In genomic region chr4:59315553-59316405, GRCm38 (mm10) we compare ENCODE assay signal across 11 mouse cellular contexts.
DNase-seq lines count a peak whose midpoint lies in the region; ATAC-seq lines count a peak whose summit lies in the region.
"Had no signal": no experiment of that assay in that cellular context is flagged by ENCODE, and none has a peak within 500 bp of the region (broad histone marks: within the 10 kb centered on the region; RNA-seq: fewer than 3 reads in every experiment).

No protein-coding gene starts in this region.

- no peaks in the 10 kb centered on the region for H3K36me3 ChIP-seq in forebrain, embryonic 10.5 days (replicated peaks)
- no peaks in the 10 kb centered on the region for H3K36me3 ChIP-seq in forebrain, embryonic 11.5 days (ENCODE audit: control insufficient read depth, insufficient read depth, low read length)
- H3K36me3 ChIP-seq in kidney, embryonic 16.5 days (ENCODE audit: insufficient read depth, low read length): no peaks in the 10 kb centered on the region
- H3K36me3 ChIP-seq in limb, embryonic 13.5 days: no peaks in the 10 kb centered on the region
- H3K36me3 ChIP-seq: midbrain, embryonic 12.5 days had no signal

- WGBS in forebrain, embryonic 10.5 days: 75% methylated on average over 15 of the region's 15 CpGs
- 76% methylated on average over 15 of the region's 15 CpGs for WGBS in forebrain, embryonic 11.5 days
- 70% methylated on average over 15 of the region's 15 CpGs for WGBS in kidney, embryonic 16.5 days
- WGBS in limb, embryonic 13.5 days: 59% methylated on average over 15 of the region's 15 CpGs

- H3K9ac ChIP-seq in forebrain, embryonic 11.5 days (ENCODE audit: low read length): no peak overlapping the region
- no peak overlapping the region for H3K9ac ChIP-seq in kidney, embryonic 16.5 days (replicated peaks; ENCODE audit: low read length)
- H3K9ac ChIP-seq in limb, embryonic 13.5 days: no peak overlapping the region
- H3K9ac ChIP-seq: midbrain, embryonic 12.5 days had no signal

- no peak for DNase-seq in forebrain, embryonic 10.5 days (ENCODE audit: extremely low spot score, low spot score)
- DNase-seq in forebrain, embryonic 11.5 days (ENCODE audit: low spot score): no peak
- no peak for DNase-seq in kidney, postnatal 25 days
- DNase-seq in thymus, postnatal 0 days (ENCODE audit: low spot score): no peak
- DNase-seq in adrenal gland, postnatal 25 days: no peak
- DNase-seq: cerebellum, postnatal 36 days; gastrocnemius, adult 2 months had no signal

- H3K27ac ChIP-seq in forebrain, embryonic 10.5 days: peak overlapping the region; percentile 45
- no peak overlapping the region for H3K27ac ChIP-seq in forebrain, embryonic 11.5 days (ENCODE audit: low read depth, low read length)
- H3K27ac ChIP-seq in kidney, embryonic 16.5 days (ENCODE audit: low read length): peak overlapping the region; percentile 58; the same call in 1 of the 2 replicates
- peak overlapping the region; percentile 48; the same call in 1 of the 2 replicates for H3K27ac ChIP-seq in limb, embryonic 13.5 days
- H3K27ac ChIP-seq: gastrocnemius, adult 2 months; midbrain, embryonic 12.5 days had no signal

- no peak overlapping the region for H3K4me2 ChIP-seq in forebrain, embryonic 11.5 days (ENCODE audit: low read depth, low read length, severe bottlenecking)
- no peak overlapping the region for H3K4me2 ChIP-seq in kidney, embryonic 16.5 days (replicated peaks; ENCODE audit: low read depth, low read length)
- H3K4me2 ChIP-seq in limb, embryonic 13.5 days (replicated peaks): peak overlapping the region; percentile 31; the same call in 1 of the 2 replicates
- H3K4me2 ChIP-seq: midbrain, embryonic 12.5 days had no signal

- no peaks in the 10 kb centered on the region for H3K9me3 ChIP-seq in forebrain, embryonic 10.5 days
- no peaks in the 10 kb centered on the region for H3K9me3 ChIP-seq in forebrain, embryonic 11.5 days (ENCODE audit: control insufficient read depth, low read length)
- H3K9me3 ChIP-seq in kidney, embryonic 16.5 days (ENCODE audit: low read length): no peaks in the 10 kb centered on the region
- no peaks in the 10 kb centered on the region for H3K9me3 ChIP-seq in limb, embryonic 13.5 days
- H3K9me3 ChIP-seq: midbrain, embryonic 12.5 days had no signal

- no peak overlapping the region for H3K4me3 ChIP-seq in forebrain, embryonic 10.5 days
- no peak overlapping the region for H3K4me3 ChIP-seq in forebrain, embryonic 11.5 days (ENCODE audit: low read depth, low read length)
- no peak overlapping the region for H3K4me3 ChIP-seq in kidney, embryonic 16.5 days (ENCODE audit: low read length)
- no peak overlapping the region for H3K4me3 ChIP-seq in limb, embryonic 13.5 days
- H3K4me3 ChIP-seq: gastrocnemius, adult 2 months; midbrain, embryonic 12.5 days had no signal

- ATAC-seq in forebrain, embryonic 11.5 days (replicated peaks; ENCODE audit: low FRiP score): no peak
- ATAC-seq in kidney, embryonic 16.5 days (ENCODE audit: low FRiP score, low TSS enrichment): peak; percentile 88
- 0 out of 2 replicates have a peak, but pooled peaks have one; percentile 25 for ATAC-seq in common myeloid progenitor, adult 5-6 weeks (replicated peaks; ENCODE audit: low read depth, poor library complexity, severe bottlenecking)
- peak; percentile 77 for ATAC-seq in limb, embryonic 13.5 days (ENCODE audit: low FRiP score, low read depth)

- H3K27me3 ChIP-seq in forebrain, embryonic 10.5 days (ENCODE audit: poor library complexity, severe bottlenecking): no peaks in the 10 kb centered on the region
- no peaks in the 10 kb centered on the region for H3K27me3 ChIP-seq in forebrain, embryonic 11.5 days (ENCODE audit: control insufficient read depth, insufficient read depth, low read length)
- no peaks in the 10 kb centered on the region for H3K27me3 ChIP-seq in kidney, embryonic 16.5 days (ENCODE audit: insufficient read depth, low read length)
- H3K27me3 ChIP-seq in limb, embryonic 13.5 days: no peaks in the 10 kb centered on the region
- H3K27me3 ChIP-seq: midbrain, embryonic 12.5 days had no signal

- H3K4me1 ChIP-seq in forebrain, embryonic 10.5 days: peaks cover 9% of the 10 kb centered on the region
- H3K4me1 ChIP-seq in forebrain, embryonic 11.5 days (replicated peaks; ENCODE audit: control insufficient read depth, insufficient read depth, low read length): no peaks in the 10 kb centered on the region
- peaks cover 8% of the 10 kb centered on the region; the same call in 1 of the 2 replicates for H3K4me1 ChIP-seq in kidney, embryonic 16.5 days (ENCODE audit: insufficient read depth, low read length)
- H3K4me1 ChIP-seq in limb, embryonic 13.5 days: peaks cover 16% of the 10 kb centered on the region
- H3K4me1 ChIP-seq: midbrain, embryonic 12.5 days had no signal
